Mouse (Mus musculus) 416B (cell line): Measurements from ENCODE around the gene Gm2001.
"Not testable (repeated sequence)": the region's sequence is repeated elsewhere in the genome, so short reads cannot be mapped to it uniquely, and the experiment has no call there.

Experiments used
- DNase-seq: peaks from one replicate; pipeline ENCODE4 v3.0.0; 2011; ENCODE audit warnings: low read depth

Gm2001 gene

DNA sequence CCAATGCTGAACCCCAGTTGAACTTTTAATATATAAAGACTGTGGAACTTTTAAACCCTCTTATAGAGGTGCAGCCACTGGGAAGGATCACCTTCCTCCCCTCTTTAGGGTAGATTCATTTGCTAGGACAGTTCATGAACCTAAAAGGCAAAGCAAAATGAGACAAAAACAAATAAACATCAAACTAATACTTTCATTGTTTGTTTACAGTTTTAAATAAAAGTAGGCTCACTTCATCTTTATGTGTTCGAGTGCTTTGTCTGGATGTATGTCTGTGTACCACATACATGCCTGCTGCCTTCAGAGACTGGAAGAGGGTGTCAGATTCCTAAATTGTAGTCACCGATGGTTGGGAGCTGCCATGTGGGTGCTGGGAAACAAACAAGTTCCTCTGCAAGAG, at the start of gene Gm2001:
Gene Gm2001 (minus strand): TSS at position 101 of the 400 bp plus-strand sequence.
- DNase-seq, result not testable (repeated sequence)

DNA sequence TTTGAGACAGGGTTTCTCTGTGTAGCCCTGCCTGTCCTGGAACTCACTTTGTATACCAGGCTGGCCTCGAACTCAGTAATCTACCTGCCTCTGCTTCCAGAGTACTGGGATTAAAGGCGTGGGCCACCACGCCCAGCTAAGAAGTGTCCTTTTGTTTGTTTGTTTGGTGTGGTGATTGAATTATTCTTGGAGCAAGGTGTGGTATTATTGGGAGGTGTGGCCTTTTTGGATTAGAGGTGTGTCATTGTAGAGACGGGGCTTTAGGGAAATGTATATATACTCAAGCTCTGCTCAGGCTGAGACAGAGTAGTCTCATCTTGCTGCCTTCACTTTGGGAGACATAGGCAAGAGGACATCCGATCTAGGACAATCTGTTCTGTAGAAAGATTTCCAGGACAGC, 31.6 kb upstream of the Gm2001 start, which contains the start of gene Gm2016:
Gene Gm2016 (plus strand): TSS at position 301 of the 400 bp plus-strand sequence.
- not testable (repeated sequence) for DNase-seq

DNA sequence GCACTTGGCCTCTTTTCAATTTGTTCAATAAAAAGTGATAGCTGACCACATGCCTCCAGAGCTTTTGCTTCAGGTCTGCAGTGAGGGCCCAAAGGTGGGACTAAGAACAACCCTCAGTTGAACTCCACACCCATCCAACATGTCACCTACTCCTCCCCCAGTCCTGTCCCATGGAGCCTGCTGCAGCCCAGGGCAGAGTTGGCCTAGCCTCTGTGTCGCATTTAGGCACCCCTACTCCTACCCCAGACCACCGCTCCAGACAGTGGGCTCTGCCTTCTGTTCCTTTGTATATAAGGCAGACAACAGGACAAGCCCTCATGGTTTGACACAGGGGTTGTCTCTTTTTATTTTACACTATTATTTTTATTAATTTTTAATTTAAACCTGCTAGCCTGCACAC, 21.9 kb upstream of the Gm2001 start:
- DNase-seq, result not testable (repeated sequence)

DNA sequence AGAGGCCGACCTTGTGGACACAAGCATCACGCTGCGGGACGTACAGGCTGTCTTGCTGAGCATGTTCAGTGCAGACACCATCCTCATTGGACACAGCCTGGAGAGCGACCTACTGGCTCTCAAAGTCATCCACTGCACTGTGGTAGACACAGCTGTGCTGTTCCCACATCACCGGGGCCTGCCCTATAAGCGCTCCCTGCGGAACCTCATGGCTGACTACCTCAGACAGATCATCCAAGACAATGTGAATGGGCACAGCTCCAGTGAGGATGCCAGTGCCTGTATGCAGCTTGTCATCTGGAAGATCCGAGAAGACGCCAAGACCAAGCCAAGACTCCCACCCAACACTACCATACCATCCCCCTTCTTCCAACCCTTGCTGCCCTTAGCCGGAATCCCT, 21.5 kb upstream of the Gm2001 start:
- DNase-seq, result not testable (repeated sequence)

DNA sequence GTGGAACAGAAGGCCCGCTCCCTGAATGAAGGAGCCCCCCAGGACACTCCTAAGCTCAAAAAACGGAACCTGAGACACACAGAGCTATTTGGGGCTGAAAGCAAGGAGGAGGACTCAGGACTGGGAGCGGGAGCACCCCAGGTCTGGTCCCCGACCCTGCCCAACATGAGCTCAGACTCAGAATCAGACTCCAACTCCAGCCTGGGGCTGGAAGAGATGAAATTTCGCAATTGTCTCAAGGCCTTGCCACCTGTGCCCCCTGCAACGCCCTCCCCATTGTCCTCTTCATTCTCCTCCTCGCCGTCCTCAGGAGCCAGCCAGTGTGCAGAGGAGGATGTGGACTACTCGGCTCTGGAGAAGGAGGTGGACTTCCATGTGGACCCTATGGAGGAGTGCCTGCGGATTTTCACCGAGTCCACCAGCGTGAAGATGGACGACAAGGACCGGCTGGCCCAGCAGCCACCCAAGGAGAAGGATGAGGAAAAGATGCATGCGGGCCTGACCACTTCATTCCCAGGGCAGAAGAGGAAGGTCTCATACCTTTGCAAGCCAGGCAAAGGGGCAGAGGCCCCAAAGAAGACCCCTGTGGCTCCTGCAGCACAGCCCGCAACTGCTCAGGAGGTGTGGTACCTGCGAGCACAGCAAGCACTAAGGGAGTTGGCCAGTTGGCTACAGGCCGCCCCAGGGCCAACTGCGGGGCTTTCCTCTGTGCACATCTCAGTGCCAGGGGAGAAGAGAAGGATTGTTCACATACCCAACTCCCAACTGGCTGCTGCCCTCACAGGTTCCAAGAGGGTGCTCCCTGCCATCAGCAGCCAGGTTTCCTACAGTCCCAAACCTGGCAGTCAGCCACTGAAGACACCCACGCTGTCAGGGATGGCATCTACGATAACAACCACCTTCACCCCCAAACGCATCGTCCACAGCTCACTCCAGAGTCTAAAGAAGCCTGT, 19.9 kb upstream of the Gm2001 start:
- not testable (repeated sequence) for DNase-seq

DNA sequence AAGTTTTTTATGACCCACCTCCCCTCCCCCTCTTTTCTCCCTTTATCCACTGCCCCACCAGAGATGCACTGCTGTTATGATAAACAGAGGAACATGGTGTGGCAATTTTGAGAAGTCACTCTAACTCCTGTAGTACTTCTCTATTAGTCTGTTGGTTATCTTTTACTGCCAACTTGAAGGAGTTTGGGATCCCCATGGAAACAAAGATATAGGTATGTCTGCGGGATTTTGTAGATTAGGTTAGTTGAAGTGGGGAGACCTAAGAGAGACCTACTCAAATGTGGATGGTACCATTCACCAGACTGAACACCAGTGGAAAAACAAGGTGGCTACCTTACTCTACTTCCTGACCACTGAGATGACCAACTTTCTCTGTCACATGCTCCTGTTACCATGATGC, 13.9 kb upstream of the Gm2001 start:
- DNase-seq, result not testable (repeated sequence)

DNA sequence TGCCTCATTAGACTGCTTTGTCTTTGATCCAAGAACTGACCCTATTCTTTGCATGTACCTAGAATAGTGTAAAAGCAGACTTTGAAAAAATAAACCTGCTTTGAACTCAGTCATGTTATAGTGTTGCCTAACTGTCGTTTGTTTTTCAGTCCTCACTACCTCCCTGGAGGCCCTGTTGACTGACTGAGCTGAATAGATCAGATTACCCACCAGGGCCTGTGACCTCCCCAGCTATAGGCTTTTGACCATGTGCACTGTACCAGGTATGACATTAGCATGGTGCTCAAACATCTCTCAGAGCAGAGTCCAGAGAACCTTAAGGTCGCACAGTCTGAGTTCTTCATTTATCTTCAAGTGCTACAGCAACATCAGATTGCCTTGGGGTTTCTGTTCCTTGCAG, 8.5 kb upstream of the Gm2001 start:
- DNase-seq, result not testable (repeated sequence)

DNA sequence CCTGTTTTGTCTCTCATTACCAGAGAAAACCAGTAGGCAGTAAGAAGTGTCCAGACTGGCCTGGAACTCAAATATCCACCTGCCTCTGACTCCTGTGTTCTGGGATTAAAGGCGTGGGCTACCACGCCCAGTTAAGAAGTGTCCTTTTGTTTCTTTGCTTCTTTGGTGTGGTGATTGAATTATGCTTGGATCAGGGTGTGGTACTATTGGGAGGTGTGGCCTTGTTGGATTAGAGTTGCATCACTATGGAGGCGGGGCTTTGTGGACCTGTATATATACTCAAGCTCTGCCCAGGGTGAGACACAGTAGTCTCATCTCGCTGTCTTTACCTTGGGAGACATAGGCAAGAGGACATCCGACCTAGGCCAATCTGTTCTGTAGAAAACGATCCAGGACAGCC, 25.9 kb downstream of the Gm2001 start, which contains the start of gene BB287469:
Gene BB287469 (plus strand): TSS at position 301 of the 400 bp plus-strand sequence.
- not testable (repeated sequence) for DNase-seq

DNA sequence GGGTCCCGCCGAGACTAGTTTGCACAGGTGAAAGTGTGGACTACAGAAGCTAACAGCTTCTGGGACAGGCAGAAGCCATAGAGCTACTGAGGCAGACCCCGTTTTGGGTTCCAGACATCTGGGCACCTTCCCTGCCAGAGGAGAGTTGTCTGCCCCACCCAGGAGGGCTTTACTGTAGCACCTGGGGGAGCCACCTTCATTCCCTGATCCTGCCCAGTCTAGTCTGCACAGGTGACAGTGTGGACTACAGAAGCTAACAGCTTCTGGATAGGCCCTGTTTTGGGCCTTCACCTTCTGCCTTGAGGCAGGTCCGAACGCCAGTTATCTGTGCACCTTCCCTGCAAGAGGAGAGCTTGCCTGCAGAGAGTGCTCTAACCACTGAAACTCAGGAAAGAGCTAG, 44.2 kb downstream of the Gm2001 start:
- DNase-seq, result not testable (repeated sequence)

DNA sequence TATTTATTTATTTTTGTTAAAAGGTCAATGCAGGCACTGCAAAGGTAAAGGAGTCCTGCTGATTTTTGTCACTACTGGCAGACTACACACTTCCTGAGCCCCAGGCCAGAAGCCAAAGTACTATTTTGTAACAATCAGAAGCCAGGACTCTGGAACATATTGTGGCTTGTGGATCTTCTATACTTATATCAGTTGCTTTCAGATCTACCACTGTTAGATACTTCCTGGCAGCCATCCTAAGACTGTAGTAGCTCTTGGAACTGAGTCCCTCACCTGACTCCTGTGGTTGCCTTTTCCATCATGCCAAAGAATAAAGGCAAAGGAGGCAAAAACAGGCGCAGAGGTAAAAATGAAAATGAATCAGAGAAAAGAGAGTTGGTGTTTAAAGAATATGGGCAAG, 46.9 kb downstream of the Gm2001 start, which contains the start of gene Gm21936:
Gene Gm21936 (plus strand): TSS at position 301 of the 400 bp plus-strand sequence.
- DNase-seq, result not testable (repeated sequence)
